Mouse (Mus musculus): Measurements from ENCODE around the gene Rgs14. TPM values are rescaled to one million over a fixed set of nuclear protein-coding genes. Genes with fewer than 3 reads are reported as not detected.

The Rgs14 gene
- polyA plus RNA-seq (2011; ENCODE audit: insufficient read length, low read depth, missing spikeins): not detected in 2 replicates

DNA sequence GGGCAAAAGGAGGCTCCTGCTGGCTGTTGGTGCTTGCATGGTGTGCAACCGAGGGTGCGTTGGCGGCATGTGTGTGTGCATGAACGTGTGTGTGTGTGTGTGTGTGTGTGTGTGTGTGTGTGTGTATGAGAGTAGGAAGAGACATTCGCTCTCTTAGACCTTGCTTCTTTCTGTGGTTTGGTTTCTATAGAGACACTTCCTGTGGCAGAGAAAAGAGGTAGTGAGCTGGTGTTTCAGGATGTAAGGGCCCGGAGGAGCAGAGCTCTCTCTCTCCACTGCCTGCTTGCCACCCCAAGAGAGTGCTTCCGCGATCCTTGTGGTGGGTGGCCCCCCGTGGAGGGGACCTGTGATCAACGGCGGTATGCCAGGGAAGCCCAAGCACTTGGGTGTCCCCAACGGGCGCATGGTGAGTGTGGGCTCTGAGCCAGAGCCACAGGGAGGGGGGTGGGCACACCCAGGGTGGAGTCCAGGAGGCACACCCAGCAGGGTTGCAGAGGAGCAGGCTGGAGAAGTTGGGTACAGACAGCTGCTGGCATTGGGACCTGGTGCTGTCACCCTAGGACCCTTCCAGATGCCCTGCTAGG, at the start of gene Rgs14:
Rgs14 (plus strand) TSS at position 202 of the 584 bp plus-strand sequence.
- no peak for TF ChIP-seq POLR2A (IDR thresholded peaks at IDR 0.05; ENCODE audit: low read depth, low read length)
- TF ChIP-seq CTCF (IDR thresholded peaks at IDR 0.05; ENCODE audit: borderline replicate concordance, insufficient read depth, low read length): no peak
- no peak within 1 kb of the TSS for H3K27ac ChIP-seq (ENCODE audit: insufficient read depth, low read length)
- no peaks in the 10 kb centered on the region for H3K4me1 ChIP-seq (ENCODE audit: control insufficient read depth, insufficient read depth, low read length)
- no peak within 1 kb of the TSS for H3K4me3 ChIP-seq (ENCODE audit: insufficient read depth, low read length)

GRCm38 (mm10) chr13:55319931-55320533, 49.5 kb upstream of the Rgs14 start, which contains the start of gene Prelid1:
Prelid1 (plus strand) TSS chr13:55320500.
- no peak within 1 kb of the TSS for H3K27ac ChIP-seq (ENCODE audit: insufficient read depth, low read length)
- TF ChIP-seq CTCF (IDR thresholded peaks at IDR 0.05; ENCODE audit: borderline replicate concordance, insufficient read depth, low read length) (no peak), POLR2A (IDR thresholded peaks at IDR 0.05; ENCODE audit: low read depth, low read length) (no peak)

DNA sequence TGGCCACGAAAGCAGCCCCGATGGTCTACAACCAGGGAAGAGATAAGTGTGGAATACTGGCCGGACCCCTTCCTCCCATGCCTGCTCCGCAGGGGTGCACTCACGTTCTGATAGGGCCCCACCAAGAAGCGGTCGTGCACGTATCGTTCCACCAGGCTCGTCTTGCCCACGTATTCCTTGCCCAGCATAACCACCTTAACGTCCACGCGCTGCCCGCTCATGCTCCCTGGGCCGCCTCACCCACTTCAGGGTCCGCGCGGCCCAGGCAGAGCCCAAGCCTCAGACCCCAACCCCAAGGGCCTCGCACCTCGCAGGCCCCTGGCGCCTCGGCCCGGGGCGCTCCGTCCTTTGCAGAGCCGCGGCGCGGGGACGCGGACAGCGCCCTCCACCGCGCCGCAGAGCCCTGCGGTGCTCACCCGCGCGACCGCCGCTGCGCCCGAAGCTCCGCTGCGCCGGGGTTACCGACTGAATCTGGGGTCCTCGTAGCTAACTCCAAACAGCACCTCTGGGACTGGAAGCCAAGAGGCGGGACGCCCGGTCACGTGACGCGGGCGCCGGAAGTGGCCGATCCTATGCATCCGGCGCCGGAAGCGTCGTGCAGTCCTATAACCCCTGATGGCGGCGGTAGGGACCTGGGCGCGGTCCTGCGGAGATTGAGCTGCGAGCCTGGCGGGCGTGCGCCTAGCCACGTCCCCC, 48.0 kb upstream of the Rgs14 start, which contains the start of gene Rab24:
Rab24 (minus strand) TSS at position 513 of the 696 bp plus-strand sequence.
- H3K27ac ChIP-seq (ENCODE audit: insufficient read depth, low read length): peak within 1 kb of the TSS; percentile 77
- TF ChIP-seq CTCF (IDR thresholded peaks at IDR 0.05; ENCODE audit: borderline replicate concordance, insufficient read depth, low read length) (no peak), POLR2A (IDR thresholded peaks at IDR 0.05; ENCODE audit: low read depth, low read length) (peak; percentile 83)
- H3K4me1 ChIP-seq (ENCODE audit: control insufficient read depth, insufficient read depth, low read length): peaks cover 4% of the 10 kb centered on the region; the same call in 1 of the 2 replicates
- H3K4me3 ChIP-seq (ENCODE audit: insufficient read depth, low read length): peak within 1 kb of the TSS; percentile 96

More at GRCm38 (mm10) chr13:55319931-55320533, 49.5 kb upstream of the Rgs14 start, which contains the start of gene Prelid1:
- Histone ChIP-seq H3K4me1 (ENCODE audit: control insufficient read depth, insufficient read depth, low read length) (peaks cover 4% of the 10 kb centered on the region; the same call in 1 of the 2 replicates), H3K4me3 (ENCODE audit: insufficient read depth, low read length) (peak within 1 kb of the TSS; percentile 96)

- Histone ChIP-seq H3K27ac (ENCODE audit: insufficient read depth, low read length) (peak overlapping the region; percentile 77), H3K4me3 (ENCODE audit: insufficient read depth, low read length) (peak overlapping the region; percentile 96), H3K4me1 (ENCODE audit: control insufficient read depth, insufficient read depth, low read length) (peaks cover 8% of the 10 kb centered on the region; the same call in 1 of the 2 replicates)
- TF ChIP-seq POLR2A (IDR thresholded peaks at IDR 0.05; ENCODE audit: low read depth, low read length): no peak
- no peak for TF ChIP-seq CTCF (IDR thresholded peaks at IDR 0.05; ENCODE audit: borderline replicate concordance, insufficient read depth, low read length)
Observed at GRCm38 (mm10) chr13:55322130-55322825, 47.3 kb upstream of the Rgs14 start.

DNA sequence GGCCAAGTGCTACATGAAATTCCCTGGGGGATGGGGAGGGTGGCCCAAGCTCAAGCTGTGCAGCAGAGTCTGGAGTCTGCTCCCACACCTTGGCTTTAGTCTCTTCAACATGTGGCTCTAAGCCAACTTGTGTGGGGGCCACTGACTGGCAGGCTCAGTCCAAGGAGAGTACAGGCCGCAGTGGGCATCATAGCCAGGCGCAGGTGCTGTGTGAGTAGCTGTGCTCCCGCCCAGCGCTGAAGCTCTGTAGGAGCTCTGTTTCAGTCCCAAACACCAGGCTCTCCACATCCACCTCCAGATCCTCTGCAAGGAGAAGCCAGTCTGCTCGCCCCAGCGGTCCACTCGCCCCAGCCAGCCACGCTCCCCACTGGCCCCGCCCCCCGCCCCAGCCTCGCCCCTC, 43.9 kb upstream of the Rgs14 start:
- no peak overlapping the region for H3K27ac ChIP-seq (ENCODE audit: insufficient read depth, low read length)
- no peak overlapping the region for H3K4me3 ChIP-seq (ENCODE audit: insufficient read depth, low read length)
- peaks cover 12% of the 10 kb centered on the region; the same call in 1 of the 2 replicates for H3K4me1 ChIP-seq (ENCODE audit: control insufficient read depth, insufficient read depth, low read length)
- TF ChIP-seq CTCF (IDR thresholded peaks at IDR 0.05; ENCODE audit: borderline replicate concordance, insufficient read depth, low read length) (no peak), POLR2A (IDR thresholded peaks at IDR 0.05; ENCODE audit: low read depth, low read length) (no peak)

DNA sequence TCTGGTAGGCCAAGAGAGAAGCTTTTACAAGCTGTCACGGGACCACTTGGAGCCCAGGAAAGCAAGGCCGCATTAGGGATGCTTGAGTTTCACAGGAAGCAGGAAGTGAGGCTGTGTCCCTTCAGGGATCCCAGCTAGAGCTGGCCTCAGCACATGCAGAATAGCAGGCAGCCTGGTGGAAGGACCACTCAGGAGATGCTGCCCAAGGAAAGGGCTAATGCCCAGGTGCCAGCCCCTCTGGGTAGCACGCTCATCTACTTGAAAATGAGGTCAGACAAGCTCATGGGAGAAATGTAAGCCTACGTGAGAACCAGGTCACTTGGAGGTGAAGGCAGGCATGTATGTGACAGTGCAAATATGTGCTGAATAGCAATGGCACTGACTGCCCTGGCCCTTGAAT, 42.4 kb upstream of the Rgs14 start:
- no peak for TF ChIP-seq POLR2A (IDR thresholded peaks at IDR 0.05; ENCODE audit: low read depth, low read length)
- TF ChIP-seq CTCF (IDR thresholded peaks at IDR 0.05; ENCODE audit: borderline replicate concordance, insufficient read depth, low read length): no peak
- H3K4me3 ChIP-seq (ENCODE audit: insufficient read depth, low read length): no peak overlapping the region
- H3K27ac ChIP-seq (ENCODE audit: insufficient read depth, low read length): no peak overlapping the region
- peaks cover 21% of the 10 kb centered on the region for H3K4me1 ChIP-seq (ENCODE audit: control insufficient read depth, insufficient read depth, low read length)

- peaks cover 22% of the 10 kb centered on the region for H3K4me1 ChIP-seq (ENCODE audit: control insufficient read depth, insufficient read depth, low read length)
- H3K4me3 ChIP-seq (ENCODE audit: insufficient read depth, low read length): no peak overlapping the region
- H3K27ac ChIP-seq (ENCODE audit: insufficient read depth, low read length): no peak overlapping the region
- TF ChIP-seq CTCF (IDR thresholded peaks at IDR 0.05; ENCODE audit: borderline replicate concordance, insufficient read depth, low read length) (peak; percentile 84), POLR2A (IDR thresholded peaks at IDR 0.05; ENCODE audit: low read depth, low read length) (no peak)
Observed at GRCm38 (mm10) chr13:55327633-55328032, 41.9 kb upstream of the Rgs14 start.

DNA sequence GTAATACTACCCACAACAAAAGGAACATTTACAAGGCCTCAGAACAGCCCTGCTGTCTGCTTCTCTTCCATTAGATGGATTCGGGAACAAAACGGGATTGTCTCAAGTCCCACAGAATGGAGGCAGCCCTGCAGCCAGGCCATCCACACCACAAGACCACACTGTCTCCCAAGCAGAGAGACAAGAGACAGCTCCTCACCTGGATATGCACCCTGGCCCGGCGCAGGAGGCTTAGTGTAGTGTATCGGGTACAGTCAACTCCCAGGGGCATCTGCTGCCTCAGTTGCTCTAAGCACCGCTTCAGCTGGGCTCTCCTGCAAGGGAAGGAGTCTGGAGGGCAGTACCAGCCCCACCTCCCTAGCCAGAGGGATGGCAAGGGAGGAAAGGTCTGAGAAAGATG, 41.4 kb upstream of the Rgs14 start:
- peaks cover 22% of the 10 kb centered on the region for H3K4me1 ChIP-seq (ENCODE audit: control insufficient read depth, insufficient read depth, low read length)
- no peak overlapping the region for H3K27ac ChIP-seq (ENCODE audit: insufficient read depth, low read length)
- no peak overlapping the region for H3K4me3 ChIP-seq (ENCODE audit: insufficient read depth, low read length)
- TF ChIP-seq CTCF (IDR thresholded peaks at IDR 0.05; ENCODE audit: borderline replicate concordance, insufficient read depth, low read length): no peak

DNA sequence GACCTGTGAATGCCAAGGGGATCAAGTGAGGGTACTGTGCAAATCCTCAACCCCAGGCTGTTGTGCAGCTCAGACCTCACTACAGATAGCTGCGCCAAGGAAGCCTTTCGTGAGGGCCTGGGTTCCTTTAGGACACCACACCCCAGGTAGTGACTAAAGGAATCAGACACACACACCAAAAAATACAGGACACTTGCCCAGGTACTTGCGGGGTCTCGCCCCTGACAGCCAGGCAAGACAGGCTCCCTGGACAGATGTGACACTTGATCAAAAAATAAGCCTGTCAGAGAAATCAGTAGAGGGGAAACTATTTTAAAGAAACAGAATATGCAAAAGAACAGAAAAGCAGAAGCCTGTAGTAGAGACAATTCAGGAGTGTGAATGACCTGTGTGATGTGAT, 40.9 kb upstream of the Rgs14 start:
- no peak overlapping the region for H3K27ac ChIP-seq (ENCODE audit: insufficient read depth, low read length)
- no peak for TF ChIP-seq CTCF (IDR thresholded peaks at IDR 0.05; ENCODE audit: borderline replicate concordance, insufficient read depth, low read length)
- TF ChIP-seq POLR2A (IDR thresholded peaks at IDR 0.05; ENCODE audit: low read depth, low read length): no peak
- H3K4me3 ChIP-seq (ENCODE audit: insufficient read depth, low read length): peak overlapping the region; percentile 80
- peaks cover 22% of the 10 kb centered on the region for H3K4me1 ChIP-seq (ENCODE audit: control insufficient read depth, insufficient read depth, low read length)
